Mouse (Mus musculus) heart, embryonic 12.5 days (tissue): Measurements from ENCODE around the gene Ctu1. TPM values are rescaled to one million over a fixed set of nuclear protein-coding genes. Genes with fewer than 3 reads are reported as not detected.
A peak's percentile ranks its signal among the peaks of the same experiment; 100 is the strongest.
"Not testable (repeated sequence)": the region's sequence is repeated elsewhere in the genome, so short reads cannot be mapped to it uniquely, and the experiment has no call there.

ENCODE experiments used
- ATAC-seq: fragments of 200-750 bp; cut with Nextera tagmentation; 2 replicates; pipeline ENCODE4 v1.8.0; 2017; ENCODE audit warnings: moderate TSS enrichment, moderate library complexity; ENCODE audit not compliant: insufficient number of reproducible peaks, low FRiP score
- H3K27ac ChIP-seq: fragments of 300-500 bp; sonication (generic); 2 replicates; pipeline ENCODE4 v1.5.1; 2016; ENCODE audit warnings: mild to moderate bottlenecking, moderate library complexity; ENCODE audit not compliant: poor library complexity, severe bottlenecking
- H3K27me3 ChIP-seq: fragments of 300-500 bp; sonication (generic); replicated peaks from 2 replicates; pipeline ENCODE4 v1.6.1; 2016; ENCODE audit warnings: mild to moderate bottlenecking, moderate library complexity
- H3K36me3 ChIP-seq: fragments of 300-500 bp; sonication (generic); 2 replicates; pipeline ENCODE4 v1.6.1; 2016; ENCODE audit warnings: mild to moderate bottlenecking, moderate library complexity
- H3K4me1 ChIP-seq: fragments of 300-500 bp; sonication (generic); replicated peaks from 2 replicates; pipeline ENCODE4 v1.6.1; 2016; ENCODE audit warnings: mild to moderate bottlenecking
- H3K4me2 ChIP-seq: fragments of 300-500 bp; sonication (generic); 2 replicates; pipeline ENCODE4 v1.6.1; 2016; ENCODE audit warnings: mild to moderate bottlenecking, moderate library complexity
- H3K4me3 ChIP-seq: fragments of 300-500 bp; sonication (generic); 2 replicates; pipeline ENCODE4 v1.5.1; 2016; ENCODE audit warnings: mild to moderate bottlenecking
- H3K9ac ChIP-seq: fragments of 300-500 bp; sonication (generic); 2 replicates; pipeline ENCODE4 v1.6.1; 2016; ENCODE audit warnings: mild to moderate bottlenecking, moderate library complexity
- H3K9me3 ChIP-seq: fragments of 300-500 bp; sonication (generic); replicated peaks from 2 replicates; pipeline ENCODE4 v1.6.1; 2016; ENCODE audit warnings: mild to moderate bottlenecking, moderate library complexity
- WGBS: fragments of 180-500 bp; shearing (Covaris S2); methylation state at CpG from one replicate; pipeline ENCODE4 v1.1.7; 2016; 5-methylcytosine and 5-hydroxymethylcytosine counted together
- polyA plus RNA-seq: library from polyadenylated mRNA; unstranded; fragments of >200 nt; fragmentation: Nextera tagmentation; extraction: Ambion mirVana; gene quantifications from 2 replicates; pipeline ENCODE4 v1.2.1, GENCODE M21; 2016

Gene Ctu1
- polyA plus RNA-seq, 1 experiment from 2014 or later = 7.0 TPM

DNA sequence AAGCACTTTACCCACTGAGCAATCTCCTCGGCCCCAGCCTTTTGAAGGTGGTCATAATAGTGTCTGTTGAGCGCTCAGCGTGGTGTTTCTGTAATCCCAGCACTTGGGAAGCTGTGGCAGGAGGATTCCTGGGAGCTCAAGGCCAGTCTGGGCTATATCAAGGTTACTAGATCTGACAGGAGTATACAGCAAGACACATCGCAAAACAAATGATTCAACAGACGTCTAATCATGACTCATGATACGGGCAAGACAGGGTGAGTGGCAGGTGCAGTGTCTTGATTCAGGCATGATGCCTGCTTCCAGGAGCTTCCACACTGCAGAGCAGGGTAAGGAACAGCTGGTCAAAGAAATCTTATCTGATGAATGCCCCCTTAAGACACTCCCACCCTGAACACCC, 19.1 kb upstream of the Ctu1 start:
- Histone ChIP-seq H3K9me3 (peaks cover 14% of the 10 kb centered on the region), H3K4me2 (no peak overlapping the region), H3K9ac (no peak overlapping the region), H3K4me1 (no peaks in the 10 kb centered on the region), H3K4me3 (no peak overlapping the region), H3K27me3 (0 out of 2 replicates have a peak, but pooled peaks cover 5% of the 10 kb centered on the region), H3K36me3 (no peaks in the 10 kb centered on the region), H3K27ac (no peak overlapping the region)
- no peak for ATAC-seq
- 76% methylated on average over 6 of the region's 6 CpGs for WGBS

DNA sequence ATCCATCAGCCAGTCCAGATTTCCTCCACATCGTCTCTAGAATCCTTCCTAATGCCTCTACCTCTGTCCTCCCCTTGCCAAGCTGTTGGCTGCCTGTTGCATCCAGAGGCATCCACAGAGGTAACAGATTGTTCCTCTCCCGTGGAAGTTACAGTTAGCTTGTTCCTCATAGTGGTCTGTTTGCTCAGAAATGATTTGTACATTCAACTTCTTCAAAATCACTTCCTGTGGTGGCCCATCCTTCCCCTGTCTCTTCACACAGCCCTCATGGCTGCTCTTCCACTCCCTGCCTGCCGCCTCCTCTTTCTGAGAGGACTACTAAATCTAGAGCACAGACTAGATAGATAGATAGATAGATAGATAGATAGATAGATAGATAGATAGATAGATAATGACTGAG, 17.3 kb upstream of the Ctu1 start:
- peaks cover 14% of the 10 kb centered on the region for H3K9me3 ChIP-seq
- no peak for ATAC-seq
- no peaks in the 10 kb centered on the region for H3K36me3 ChIP-seq
- H3K4me2 ChIP-seq = no peak overlapping the region
- no peak overlapping the region for H3K9ac ChIP-seq
- no peak overlapping the region for H3K27ac ChIP-seq
- WGBS = 57% methylated on average over 3 of the region's 3 CpGs
- 0 out of 2 replicates have a peak, but pooled peaks cover 7% of the 10 kb centered on the region for H3K27me3 ChIP-seq
- H3K4me3 ChIP-seq = no peak overlapping the region
- no peaks in the 10 kb centered on the region for H3K4me1 ChIP-seq

DNA sequence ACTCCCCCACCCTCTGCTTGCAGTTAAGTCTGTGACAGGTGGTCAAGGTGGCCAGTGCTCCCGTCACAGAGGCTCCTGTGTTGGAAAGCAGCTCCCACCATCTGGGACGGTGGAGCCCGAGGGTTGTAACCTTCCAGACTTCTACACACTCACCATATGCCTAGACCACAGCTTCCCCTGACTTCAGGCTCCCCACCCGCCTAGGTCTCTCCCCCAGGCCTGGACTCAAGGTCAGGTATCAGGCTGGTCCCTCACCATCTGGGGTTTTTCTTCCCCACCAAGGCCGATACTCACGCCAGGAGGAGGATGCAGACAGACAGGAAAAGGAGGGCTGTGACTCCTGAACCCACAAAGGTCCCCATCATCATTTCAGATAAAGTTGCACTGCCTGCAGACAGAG, 15.6 kb upstream of the Ctu1 start:
- WGBS = 58% methylated on average over 6 of the region's 6 CpGs
- peaks cover 10% of the 10 kb centered on the region for H3K9me3 ChIP-seq
- no peak overlapping the region for H3K27ac ChIP-seq
- ATAC-seq = no peak
- no peaks in the 10 kb centered on the region for H3K4me1 ChIP-seq
- no peaks in the 10 kb centered on the region for H3K36me3 ChIP-seq
- 0 out of 2 replicates have a peak, but pooled peaks cover 7% of the 10 kb centered on the region for H3K27me3 ChIP-seq
- no peak overlapping the region for H3K9ac ChIP-seq
- no peak overlapping the region for H3K4me3 ChIP-seq
- H3K4me2 ChIP-seq = no peak overlapping the region

DNA sequence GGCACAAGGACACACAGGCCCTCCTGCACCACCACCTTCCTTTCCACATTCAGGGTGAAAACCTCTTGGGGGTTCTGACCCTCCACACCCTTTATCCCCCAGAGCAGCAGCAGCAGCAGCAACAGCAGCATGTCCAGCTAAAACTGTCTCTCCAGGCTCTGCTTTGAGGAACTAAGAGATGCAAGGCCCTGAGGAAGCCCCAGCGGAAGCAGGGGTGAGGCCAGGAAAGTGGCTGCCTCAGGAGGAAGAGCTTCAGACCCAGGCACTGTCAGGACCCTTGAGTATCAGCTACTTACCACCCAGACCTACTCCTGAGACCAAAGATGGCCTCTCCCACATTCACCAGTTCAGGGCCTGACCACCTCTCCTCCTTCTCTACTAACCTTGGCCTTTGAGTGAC, 11.8 kb upstream of the Ctu1 start, which contains the start of gene Siglece:
Gene Siglece, minus strand, starts transcription at position 160 of the 400 bp plus-strand sequence.
- Histone ChIP-seq H3K36me3 (no peaks in the 10 kb centered on the region), H3K4me3 (no peak within 1 kb of the TSS), H3K4me2 (no peak within 1 kb of the TSS), H3K27me3 (0 out of 2 replicates have a peak, but pooled peaks cover 7% of the 10 kb centered on the region), H3K27ac (no peak within 1 kb of the TSS), H3K9ac (no peak within 1 kb of the TSS), H3K4me1 (no peaks in the 10 kb centered on the region), H3K9me3 (no peaks in the 10 kb centered on the region)
- no peak for ATAC-seq
- WGBS = 72% methylated on average over 1 of the region's 1 CpGs

DNA sequence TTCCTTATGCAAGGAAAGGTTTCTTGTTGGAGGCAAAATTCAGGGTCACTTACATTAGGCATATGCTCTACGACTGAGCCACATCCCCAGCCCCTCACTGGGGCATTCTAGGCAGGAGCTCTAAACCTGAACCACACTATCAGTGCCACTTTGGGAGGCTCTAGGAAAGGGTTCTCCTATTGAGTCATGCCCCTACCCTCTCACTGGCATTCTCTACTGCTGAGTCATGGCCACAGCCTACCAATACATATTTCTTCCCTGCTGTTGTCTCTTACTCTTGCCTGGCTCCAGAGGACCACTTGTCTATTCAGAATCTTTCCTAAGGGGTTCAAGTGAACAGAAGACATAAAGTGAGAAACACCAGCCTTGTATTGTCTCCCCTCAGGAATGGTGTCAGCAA, 9.0 kb upstream of the Ctu1 start:
- Histone ChIP-seq H3K27me3 (no peaks in the 10 kb centered on the region), H3K27ac (no peak overlapping the region), H3K4me1 (no peaks in the 10 kb centered on the region), H3K9ac (no peak overlapping the region), H3K36me3 (no peaks in the 10 kb centered on the region), H3K4me3 (no peak overlapping the region), H3K9me3 (no peaks in the 10 kb centered on the region), H3K4me2 (no peak overlapping the region)
- ATAC-seq = no peak
- 74% methylated on average over 1 of the region's 1 CpGs for WGBS

DNA sequence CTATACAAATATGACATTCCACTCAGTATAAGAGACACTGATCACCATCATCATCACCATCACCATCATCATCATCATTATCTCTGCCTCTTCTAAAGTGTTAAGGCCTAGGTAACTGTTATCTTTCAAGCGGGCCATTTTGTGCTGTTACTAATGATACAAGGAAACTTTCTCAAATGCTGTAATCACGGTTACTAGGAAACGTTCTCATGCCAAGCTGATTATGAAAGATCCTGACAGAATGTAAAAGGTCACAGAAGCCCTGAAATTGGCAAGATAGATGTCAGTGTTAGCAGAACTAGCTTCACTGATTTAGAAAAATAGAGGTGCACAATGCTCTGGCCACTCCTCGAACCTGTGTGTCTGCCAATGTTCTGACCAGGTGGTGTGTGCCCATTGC, 4.6 kb upstream of the Ctu1 start:
- H3K4me3 ChIP-seq, ATAC-seq, H3K27ac ChIP-seq, H3K4me2 ChIP-seq, H3K9ac ChIP-seq, H3K36me3 ChIP-seq, H3K4me1 ChIP-seq, H3K9me3 ChIP-seq, H3K27me3 ChIP-seq: not testable (repeated sequence)
- WGBS = 77% methylated on average over 4 of the region's 4 CpGs

DNA sequence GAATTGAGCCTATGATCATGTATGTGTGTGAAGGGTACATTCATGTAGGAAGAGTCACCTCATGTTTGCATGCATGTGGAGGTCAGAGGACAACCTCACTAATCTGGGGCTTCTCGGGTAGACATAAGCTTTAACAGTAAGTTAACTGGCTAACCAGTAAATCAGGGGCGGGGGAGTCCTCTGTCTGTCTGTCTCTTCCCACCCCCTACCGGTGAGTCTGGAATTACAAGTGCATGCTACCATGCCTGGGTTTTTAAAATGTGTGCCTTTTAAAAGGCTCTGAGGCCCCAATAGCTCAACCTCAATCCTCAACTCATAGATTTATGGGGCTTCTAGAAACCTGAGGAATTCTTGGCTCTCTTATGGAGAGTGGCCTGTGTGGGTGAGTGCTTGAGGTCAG, 3.2 kb upstream of the Ctu1 start:
- Histone ChIP-seq H3K4me3 (no peak overlapping the region), H3K27me3 (no peaks in the 10 kb centered on the region), H3K9me3 (no peaks in the 10 kb centered on the region), H3K36me3 (no peaks in the 10 kb centered on the region), H3K4me2 (no peak overlapping the region), H3K4me1 (peaks cover 8% of the 10 kb centered on the region), H3K27ac (no peak overlapping the region), H3K9ac (no peak overlapping the region)
- no peak for ATAC-seq
- WGBS = 13% methylated on average over 3 of the region's 3 CpGs

DNA sequence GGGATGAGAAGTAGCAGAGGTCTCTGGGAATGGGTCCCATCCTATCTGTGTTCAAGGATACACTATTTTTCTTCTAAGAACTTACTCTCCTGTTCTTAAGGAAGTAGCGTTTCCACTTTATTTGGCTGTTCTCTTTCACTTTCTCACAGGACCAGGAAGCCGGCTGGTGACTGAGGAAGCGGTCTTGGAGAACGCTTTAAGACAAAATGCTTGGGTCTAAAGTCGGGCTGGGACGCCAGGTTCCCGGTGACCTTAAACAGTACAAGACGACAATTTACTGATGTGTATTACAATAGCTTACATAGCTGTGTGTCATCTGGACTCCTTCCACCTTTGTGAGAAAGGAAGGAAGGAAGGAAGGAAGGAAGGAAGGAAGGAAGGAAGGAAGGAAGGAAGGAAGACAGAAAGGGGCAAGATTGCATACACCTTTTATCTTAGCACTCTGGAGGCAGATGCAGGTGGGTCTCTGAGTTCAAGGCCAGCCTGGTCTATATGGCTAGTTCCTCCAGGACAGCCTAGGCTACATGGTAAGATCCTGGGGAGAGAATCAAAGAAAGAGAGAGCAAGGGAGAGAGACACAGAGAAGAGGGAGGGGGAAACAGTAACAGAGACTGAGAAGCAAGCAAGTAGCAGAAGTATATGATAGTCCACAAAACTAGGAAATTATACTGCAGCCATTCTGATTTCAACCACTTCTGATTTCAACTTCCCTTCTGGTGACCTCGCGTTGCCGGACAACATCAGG, 580 bp upstream of the Ctu1 start:
- Histone ChIP-seq H3K4me1 (peaks cover 8% of the 10 kb centered on the region), H3K27me3 (no peaks in the 10 kb centered on the region), H3K36me3 (peaks cover 19% of the 10 kb centered on the region), H3K4me2 (peak overlapping the region; percentile 77), H3K4me3 (peak overlapping the region; percentile 65), H3K9ac (peak overlapping the region; percentile 9; the same call in 1 of the 2 replicates), H3K9me3 (no peaks in the 10 kb centered on the region), H3K27ac (no peak overlapping the region)
- WGBS = 66% methylated on average over 11 of the region's 11 CpGs
- ATAC-seq = 0 out of 2 replicates have a peak, but pooled peaks have one; percentile 15

DNA sequence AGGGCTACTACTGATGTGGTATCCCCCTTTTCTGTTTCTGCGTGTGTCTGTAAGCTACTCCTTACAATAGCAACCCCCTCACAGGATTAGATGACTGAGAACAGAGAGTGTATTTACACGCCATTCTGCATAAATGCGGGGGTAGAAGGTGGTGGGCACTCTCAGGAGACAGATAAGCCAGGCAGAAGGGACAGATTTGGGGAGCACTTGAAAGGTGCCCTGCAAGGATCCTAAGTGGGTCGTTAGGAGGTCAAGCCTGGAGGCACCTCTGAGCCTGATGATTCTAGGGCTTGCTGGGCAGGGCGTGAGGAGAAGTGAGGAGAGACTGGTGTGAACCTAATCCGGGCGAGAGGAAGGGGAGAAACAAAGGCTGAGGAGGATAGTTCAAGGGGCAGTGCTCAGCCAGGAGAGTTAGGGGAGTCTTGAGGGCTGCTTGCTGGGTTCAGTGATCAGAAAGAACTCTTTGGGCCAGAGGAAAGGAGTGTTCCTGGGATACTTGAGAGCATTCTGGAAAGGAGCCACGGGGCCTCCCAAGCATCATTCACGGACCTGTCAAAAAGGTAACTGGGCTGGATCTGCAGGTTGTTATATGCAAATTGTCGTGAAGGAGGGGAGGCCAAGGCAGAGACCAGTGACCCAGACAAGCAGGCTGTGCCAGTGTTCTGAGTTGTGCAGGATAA, 905 bp downstream of the Ctu1 start:
- Histone ChIP-seq H3K9ac (peak overlapping the region; percentile 75), H3K9me3 (0 out of 2 replicates have a peak, but pooled peaks cover 10% of the 10 kb centered on the region), H3K27ac (no peak overlapping the region), H3K4me3 (peak overlapping the region; percentile 65), H3K4me2 (peak overlapping the region; percentile 77), H3K36me3 (peaks cover 34% of the 10 kb centered on the region), H3K27me3 (no peaks in the 10 kb centered on the region), H3K4me1 (peaks cover 8% of the 10 kb centered on the region)
- WGBS = 16% methylated on average over 10 of the region's 10 CpGs
- ATAC-seq = no peak

DNA sequence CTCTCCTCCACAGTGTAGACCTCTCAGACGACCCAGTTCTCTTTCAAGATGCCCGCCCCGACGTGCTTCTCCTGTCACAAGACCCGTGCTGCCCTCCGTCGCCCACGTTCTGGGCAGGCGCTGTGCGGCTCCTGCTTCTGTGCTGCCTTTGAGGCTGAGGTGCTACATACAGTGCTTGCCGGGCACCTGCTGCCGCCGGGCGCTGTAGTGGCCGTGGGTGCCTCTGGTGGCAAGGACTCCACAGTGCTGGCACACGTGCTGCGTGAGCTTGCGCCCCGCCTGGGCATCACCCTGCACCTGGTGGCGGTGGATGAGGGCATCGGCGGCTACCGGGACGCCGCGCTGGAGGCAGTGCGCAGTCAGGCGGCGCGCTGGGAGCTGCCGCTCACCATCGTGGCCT, 3.3 kb downstream of the Ctu1 start:
- Histone ChIP-seq H3K36me3 (peaks cover 42% of the 10 kb centered on the region), H3K27me3 (no peaks in the 10 kb centered on the region), H3K9me3 (0 out of 2 replicates have a peak, but pooled peaks cover 12% of the 10 kb centered on the region), H3K27ac (no peak overlapping the region), H3K4me1 (peaks cover 8% of the 10 kb centered on the region), H3K9ac (no peak overlapping the region), H3K4me2 (no peak overlapping the region), H3K4me3 (no peak overlapping the region)
- WGBS = 86% methylated on average over 32 of the region's 32 CpGs
- ATAC-seq = no peak

DNA sequence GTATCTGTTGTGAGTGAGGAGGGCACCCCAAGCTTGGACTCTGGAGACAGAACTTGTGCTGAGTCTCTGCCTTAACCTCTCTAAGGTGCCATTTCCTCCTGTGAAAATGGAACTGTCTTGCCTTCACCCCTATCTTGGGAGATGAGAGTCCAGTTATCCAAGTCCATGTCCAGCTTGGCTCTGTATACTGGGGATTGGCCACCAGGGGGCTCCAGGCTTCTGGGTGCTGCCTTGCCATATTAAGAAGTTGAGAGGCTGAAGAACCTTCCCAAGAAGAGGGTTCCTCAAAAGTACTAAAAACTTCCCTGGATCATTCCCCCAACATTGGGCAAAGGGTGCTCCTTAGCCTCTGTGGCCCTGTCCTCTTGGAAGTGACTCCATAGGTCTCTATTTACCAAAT, 6.7 kb downstream of the Ctu1 start:
- H3K4me2 ChIP-seq = no peak overlapping the region
- H3K9ac ChIP-seq = no peak overlapping the region
- no peak overlapping the region for H3K27ac ChIP-seq
- 0 out of 2 replicates have a peak, but pooled peaks cover 12% of the 10 kb centered on the region for H3K9me3 ChIP-seq
- H3K27me3 ChIP-seq = no peaks in the 10 kb centered on the region
- H3K4me3 ChIP-seq = no peak overlapping the region
- ATAC-seq = no peak
- H3K4me1 ChIP-seq = no peaks in the 10 kb centered on the region
- peaks cover 42% of the 10 kb centered on the region for H3K36me3 ChIP-seq
